Mouse (Mus musculus): ENCODE measurements around the gene Gm26741. TPM values are rescaled to one million over a fixed set of nuclear protein-coding genes. Genes with fewer than 3 reads are reported as not detected.

Gene Gm26741
- total RNA-seq (2023), result not detected in 4 replicates

DNA sequence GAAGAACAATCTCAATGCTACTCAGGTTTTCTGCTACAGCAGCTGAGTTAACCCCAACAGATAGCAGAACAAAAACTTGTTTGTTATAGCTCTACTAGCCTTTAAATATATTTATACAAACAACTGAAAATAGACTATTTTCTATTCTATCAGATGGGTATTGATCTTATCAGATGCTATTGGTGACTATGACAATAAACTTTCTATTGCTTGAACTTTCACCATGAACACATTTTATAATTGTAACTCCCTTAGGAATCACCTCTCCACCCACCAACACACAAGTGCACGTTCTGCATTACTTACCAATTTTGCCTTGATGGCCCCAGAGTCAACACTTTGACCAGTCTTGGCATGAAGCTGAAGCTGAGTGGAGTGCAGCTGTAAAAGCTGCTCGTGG is at the start of gene Gm26741:
Gene Gm26741, plus strand, starts transcription at position 301 of the 400 bp plus-strand sequence.

DNA sequence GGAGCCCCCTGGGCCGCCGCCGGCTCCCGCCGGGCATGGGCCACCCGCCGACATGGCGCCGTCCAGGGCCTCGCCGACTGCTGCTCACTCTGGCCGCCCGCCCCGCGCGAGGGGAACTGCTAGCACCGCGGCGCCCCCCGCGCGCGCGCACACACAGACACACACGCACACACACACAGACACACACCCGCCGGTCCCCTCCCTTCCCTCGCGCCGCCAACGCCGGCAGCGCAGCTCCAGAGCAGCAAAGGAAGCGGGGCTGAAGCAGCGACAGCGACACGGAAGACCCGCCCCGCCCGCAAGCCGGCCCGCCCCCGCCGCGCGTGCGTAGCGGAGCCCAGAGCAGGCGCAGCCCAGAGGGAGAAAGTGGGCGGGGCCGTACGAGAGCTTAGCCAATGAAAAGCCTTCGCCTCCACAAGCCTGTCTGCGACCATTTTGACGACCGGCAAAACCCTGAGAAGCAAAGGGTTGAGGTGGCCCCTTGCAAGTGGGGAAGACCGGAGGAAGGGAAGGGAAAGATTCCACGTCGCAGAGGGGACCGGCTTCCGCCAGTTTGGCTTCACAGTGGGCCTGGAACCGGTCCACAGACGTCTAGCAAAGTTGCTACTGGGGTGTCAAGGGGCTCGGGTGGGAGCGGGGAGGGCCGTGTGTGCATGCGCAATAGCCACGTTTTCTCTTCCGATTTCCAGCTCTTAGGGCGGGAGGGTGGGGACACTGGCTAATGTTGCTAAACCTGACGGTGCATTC is 23.5 kb downstream of the Gm26741 start, which contains the start of gene Gopc:
Gene Gopc, minus strand, starts transcription at position 280 of the 747 bp plus-strand sequence.

DNA sequence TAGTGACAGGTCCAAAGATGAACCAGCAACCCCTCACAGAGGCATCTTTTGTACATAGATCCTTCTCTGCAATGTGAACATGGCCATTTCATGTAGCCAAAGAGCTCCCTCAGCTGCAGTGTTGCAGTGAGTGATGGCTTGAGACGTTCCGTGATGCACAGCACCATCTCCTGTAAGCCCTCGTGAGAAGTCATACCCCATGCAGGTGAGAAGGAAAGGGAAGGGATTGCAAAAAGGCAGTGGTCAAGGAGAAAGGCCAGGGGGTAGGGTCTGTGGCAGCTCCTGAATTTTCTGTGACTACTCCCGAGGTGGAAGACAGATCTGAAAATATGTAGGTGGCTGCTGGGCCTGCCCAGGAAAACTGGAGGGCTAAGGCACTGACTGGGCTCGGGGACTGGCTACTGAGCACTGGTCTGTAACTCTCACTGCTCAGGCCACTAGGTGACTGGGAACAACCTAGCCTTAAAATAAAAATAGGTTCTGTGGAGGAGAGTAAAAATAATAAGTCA is 30.4 kb downstream of the Gm26741 start, which contains the start of gene Nepn:
Gene Nepn, plus strand, starts transcription at position 51 of the 509 bp plus-strand sequence.

Other genes starting within 250 kb of the Gm26741 start
- gene Ros1, start 163.5 kb upstream of the Gm26741 start, total RNA-seq (2023), result not detected in 4 replicates
- 3.6 to 4.5 TPM (median 4.4 TPM) in 4 replicates for gene Dcbld1, start 125.1 kb upstream of the Gm26741 start, total RNA-seq (2023)
- 27.3 to 33.0 TPM (median 30.6 TPM) in 4 replicates for gene Gopc, start 23.4 kb downstream of the Gm26741 start, total RNA-seq (2023)
- not detected in 4 replicates for gene Nepn, start 30.2 kb downstream of the Gm26741 start, total RNA-seq (2023)
- 31.2 to 42.0 TPM (median 34.3 TPM) in 4 replicates for gene Nus1, start 58.8 kb downstream of the Gm26741 start, total RNA-seq (2023)

All from B cell, adult 62 days (primary cell).